Mouse (Mus musculus): ENCODE results near the gene Selenoo.

Gene Selenoo

GRCm38 (mm10) chr15:89148496-89149270 is 59.8 kb downstream of the Selenoo start:
- DNase-seq (ENCODE audit: low read depth, low spot score): no peak

GRCm38 (mm10) chr15:89149271-89150040 is 60.6 kb downstream of the Selenoo start, which contains the start of gene Mapk11:
Mapk11 (minus strand) TSS chr15:89149628.
- DNase-seq (ENCODE audit: low read depth, low spot score): peak; percentile 29

Data from 3T3-L1 (cell line).